Mouse (Mus musculus) lung, postnatal 0 days (tissue): ENCODE data around the gene Safb.

ENCODE experiments used
- CTCF ChIP-seq: IDR thresholded peaks from 2 replicates; pipeline ENCODE4 v1.5.1; 2016; ENCODE audit warnings: antibody characterized with exemption, mild to moderate bottlenecking
- EP300 ChIP-seq: IDR thresholded peaks from 2 replicates; pipeline ENCODE4 v1.6.1; 2016; ENCODE audit warnings: antibody characterized with exemption, mild to moderate bottlenecking, control low read depth

GRCm38 (mm10) chr17:56643237-56643636, 58.6 kb downstream of the Safb start:
- TF ChIP-seq CTCF = no peak
- TF ChIP-seq EP300 = no peak
